Mouse (Mus musculus) lung, postnatal 25 days (tissue): ENCODE data around the gene Cd151.

Experiments used
- DNase-seq: peaks from one replicate; pipeline ENCODE4 v3.0.0; 2022; ENCODE audit warnings: low spot score

Cd151 gene

DNA sequence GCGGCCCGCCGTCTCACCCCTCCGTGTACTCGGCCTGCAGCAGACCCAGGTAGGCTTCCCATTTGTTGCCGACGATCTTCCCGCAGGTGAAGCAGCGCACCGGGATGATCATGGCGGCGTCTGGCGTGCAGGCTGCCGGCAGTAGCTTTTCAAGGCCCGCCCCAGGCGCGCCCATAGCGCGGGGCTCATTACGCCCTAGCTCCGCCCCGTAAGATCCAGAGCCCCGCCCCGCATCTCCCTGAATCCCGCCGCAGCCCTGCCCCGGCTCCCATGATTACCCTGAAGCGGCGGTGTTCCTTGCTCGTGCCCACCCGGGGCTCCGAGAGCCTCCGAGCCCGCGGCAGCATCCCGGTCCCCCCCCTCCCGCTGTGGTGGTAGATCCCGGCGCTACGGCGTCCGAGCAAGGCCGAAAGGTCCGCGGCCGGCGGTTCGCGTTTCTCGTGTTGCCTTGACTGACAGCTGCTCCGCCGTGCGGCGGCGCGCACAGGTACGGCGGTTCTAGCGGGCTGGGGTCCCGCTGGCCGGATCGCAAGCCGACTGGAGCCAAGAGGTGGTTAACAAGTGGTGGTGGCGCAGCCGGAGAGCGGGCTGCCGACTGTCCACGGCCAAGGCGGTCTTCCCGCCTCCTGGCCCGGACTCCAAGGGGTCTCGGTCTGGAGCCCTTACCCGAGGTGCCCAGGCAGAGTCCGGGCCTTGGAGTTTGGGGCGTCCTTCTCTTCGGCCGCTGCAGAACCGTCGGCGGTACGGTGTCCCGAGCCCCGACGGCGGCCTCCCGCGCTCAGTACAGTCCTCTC lies 8.0 kb downstream of the Cd151 start, which contains the start of the genes Polr2l and Tspan4:
TSS of gene Polr2l (minus strand) at position 122 of the 794 bp plus-strand sequence.
TSS of gene Tspan4 (plus strand) at position 230 of the 794 bp plus-strand sequence.
- DNase-seq = peak; percentile 86

- no peak for DNase-seq
These were observed 8.6 kb downstream of the Cd151 start for GRCm38 (mm10) chr7:141475805-141476158.

- peak; percentile 93 for DNase-seq
These were observed 9.2 kb downstream of the Cd151 start for GRCm38 (mm10) chr7:141476226-141476980.

- no peak for DNase-seq
These were observed 9.8 kb downstream of the Cd151 start for GRCm38 (mm10) chr7:141476981-141477370.

DNA sequence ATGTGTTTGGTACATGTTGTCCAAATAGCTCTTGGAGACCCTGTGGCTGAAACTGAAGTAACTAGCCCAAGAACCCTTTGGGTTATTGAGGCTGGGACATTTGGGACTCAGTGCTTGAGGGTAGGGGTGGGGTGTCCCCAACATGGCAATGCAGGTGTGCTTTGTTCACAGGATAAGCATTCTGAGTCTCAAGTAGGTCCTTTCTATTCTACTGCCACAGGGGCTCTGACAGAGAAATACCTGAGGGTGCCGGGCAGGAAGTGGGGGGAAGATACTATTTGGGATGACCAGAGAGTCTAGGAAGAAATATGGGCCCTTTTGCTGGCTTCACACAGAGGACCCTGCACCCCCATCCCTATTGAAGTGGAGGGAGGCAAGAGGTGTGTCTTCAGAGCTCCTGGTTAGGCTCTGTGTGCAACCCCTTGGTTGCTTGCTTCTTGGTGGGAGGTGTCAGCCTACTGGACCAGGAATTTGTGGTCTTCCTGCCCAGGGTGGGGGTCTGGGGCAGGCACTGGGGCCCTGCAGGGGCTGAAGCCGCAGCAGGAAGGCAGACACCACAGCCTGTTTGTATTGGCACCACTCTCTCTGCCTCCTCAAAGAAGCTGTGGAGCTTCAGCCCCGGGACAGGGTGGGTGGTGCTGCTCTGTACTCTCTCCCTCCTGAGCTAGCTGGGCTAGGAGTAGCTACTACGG lies 10.5 kb downstream of the Cd151 start:
- DNase-seq = no peak

- DNase-seq = no peak
These were observed 11.1 kb downstream of the Cd151 start for GRCm38 (mm10) chr7:141478270-141478748.

- peak; percentile 84 for DNase-seq
These were observed 13.8 kb downstream of the Cd151 start for GRCm38 (mm10) chr7:141480842-141481497.

- DNase-seq = no peak
These were observed 14.6 kb downstream of the Cd151 start for GRCm38 (mm10) chr7:141481498-141482401.

- DNase-seq = no peak
These were observed 15.4 kb downstream of the Cd151 start for GRCm38 (mm10) chr7:141482531-141483024.

- no peak for DNase-seq
These were observed 16.0 kb downstream of the Cd151 start for GRCm38 (mm10) chr7:141483114-141483653.

DNA sequence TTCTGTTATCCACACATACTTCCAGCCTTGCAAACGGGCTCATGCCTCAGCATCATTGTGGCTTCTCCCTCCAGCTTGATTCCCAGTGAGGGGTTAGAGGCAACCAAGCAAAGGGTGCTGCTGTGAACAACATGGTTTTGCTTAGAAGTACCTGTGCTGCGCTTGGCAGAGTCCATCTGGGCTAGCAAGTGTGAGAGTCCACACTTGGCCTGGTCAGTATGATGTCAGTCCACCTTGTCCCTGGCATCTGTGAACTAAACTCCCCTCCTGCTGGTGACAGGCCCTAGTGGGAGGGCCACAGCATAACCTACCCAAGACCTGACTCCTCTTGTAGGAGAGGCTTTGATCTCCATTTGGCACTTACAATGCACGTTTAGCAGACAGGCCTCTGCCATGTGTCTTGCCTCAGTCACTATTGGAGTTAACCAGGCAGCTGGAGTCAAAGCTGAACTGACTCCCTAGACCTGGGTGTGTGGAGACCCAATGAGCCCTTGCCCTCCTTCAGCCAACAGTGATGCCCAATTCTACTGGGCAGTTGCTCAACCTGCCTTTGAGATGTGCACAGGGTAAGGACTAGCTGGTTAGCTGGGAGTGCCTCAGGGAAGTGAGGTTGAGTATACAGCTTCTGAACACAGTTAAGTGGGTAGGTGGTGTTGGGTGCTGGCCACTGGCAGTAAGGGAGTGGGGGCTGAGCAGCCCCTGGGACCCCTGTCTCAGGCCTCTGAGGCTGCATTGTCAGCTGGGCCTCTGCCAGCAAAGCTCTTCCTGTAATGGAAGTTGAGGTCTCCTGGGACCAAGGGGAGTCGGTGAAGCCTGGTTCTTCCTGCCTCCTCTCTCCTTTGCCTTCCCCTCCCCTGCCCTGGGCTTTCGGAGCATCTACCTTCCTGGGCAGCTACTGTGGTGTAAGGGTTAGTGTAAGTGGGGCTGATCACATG lies 17.3 kb downstream of the Cd151 start:
- no peak for DNase-seq

DNA sequence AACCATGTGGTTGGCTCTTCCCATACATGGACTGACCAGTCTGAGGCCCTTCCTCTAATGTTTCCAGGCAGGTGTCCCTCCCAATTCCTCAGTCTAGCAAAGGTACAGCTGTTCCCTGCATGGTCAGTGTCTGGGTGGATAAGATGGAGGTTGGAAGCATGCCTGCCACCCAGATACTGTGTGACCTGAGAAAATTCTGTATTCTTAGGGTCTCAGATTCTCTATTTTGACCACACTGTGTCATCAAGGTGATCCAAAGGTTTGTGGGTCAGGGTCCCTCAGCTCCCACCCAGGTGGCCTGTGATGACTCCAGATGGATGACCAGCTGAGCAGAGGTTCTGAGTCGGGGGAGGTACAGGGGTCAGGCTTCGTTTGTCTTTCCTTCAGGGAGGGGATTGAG lies 18.0 kb downstream of the Cd151 start:
- no peak for DNase-seq

DNA sequence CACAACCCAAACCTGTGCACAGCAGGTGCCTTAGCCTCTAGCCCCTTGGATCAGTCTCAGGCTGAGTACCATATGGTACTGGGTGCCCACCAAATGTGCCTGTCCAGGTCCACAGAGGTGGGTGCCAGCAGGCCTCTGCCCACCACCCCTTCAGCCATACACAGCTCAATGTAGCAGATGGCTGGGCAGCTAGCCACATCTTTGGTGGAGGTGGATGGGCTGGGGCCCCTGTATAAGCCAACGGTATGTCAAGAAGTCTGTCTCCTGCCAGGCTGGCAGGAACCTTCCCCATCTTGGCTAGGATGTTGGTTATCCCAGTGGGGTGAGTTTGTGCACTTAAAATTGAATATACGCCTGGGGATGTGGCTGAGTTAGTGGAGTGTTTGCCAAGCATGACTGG lies 18.4 kb downstream of the Cd151 start:
- DNase-seq = no peak

GRCm38 (mm10) chr7:141486239-141486638 lies 19.0 kb downstream of the Cd151 start:
- DNase-seq = no peak

DNA sequence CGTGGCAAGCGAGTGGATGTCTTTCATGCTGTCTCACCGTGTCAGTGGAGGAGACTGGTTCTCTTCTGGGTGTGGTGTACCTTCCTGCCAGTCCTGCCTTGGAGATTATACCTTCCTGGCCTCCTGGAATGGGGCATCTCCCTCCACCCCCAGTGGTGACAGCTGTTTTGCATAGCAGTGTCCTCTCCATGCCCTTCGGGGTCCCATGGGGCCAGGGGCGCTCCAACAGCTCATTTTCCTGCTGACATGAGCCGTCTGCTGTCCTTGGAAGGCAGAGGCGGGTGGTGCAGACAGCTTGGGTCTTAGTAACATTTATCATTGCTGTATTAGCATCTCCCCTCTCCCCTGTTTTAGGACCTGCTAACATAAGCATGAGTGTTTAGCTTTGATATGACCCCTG lies 19.9 kb downstream of the Cd151 start:
- no peak for DNase-seq

- no peak for DNase-seq
These were observed 24.0 kb downstream of the Cd151 start for GRCm38 (mm10) chr7:141491151-141491550.

DNA sequence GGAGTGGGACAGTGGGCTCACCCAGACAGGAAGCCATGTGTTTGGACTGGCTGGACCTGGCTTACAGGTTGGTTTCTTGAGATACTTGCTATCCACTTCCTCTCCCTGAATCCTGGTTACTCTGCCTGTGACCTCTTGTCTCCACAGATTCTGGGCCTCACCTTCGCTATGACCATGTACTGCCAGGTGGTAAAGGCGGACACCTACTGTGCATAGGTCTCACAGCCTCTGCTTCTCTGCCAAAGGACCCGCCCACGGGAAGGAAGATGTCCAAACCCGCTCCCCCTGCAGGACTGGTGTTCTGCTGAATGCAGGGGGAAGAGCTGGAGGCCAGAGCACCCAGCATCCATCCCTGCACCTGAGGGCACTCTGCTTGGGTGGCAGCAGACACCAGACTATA lies 25.5 kb downstream of the Cd151 start:
- no peak for DNase-seq

DNA sequence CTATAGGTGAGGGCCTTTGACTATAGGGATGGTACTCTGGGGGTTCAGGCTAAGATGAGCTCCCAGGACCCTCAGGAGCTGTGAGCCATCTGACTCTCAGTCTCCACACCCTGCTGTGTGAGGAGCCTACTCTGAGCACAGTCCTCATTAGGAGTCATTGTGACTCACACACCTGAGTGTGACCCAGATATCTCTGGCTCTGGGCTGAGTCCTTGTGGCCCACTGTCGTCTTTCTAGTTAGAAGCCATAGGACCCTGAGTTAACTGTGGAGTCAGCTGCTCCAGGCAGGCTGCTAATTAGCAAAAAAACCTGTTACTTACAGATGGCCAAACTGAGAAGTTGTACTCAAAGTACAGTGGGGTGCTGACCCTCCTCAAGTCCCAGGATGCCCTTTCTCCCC lies 26.5 kb downstream of the Cd151 start:
- DNase-seq = no peak

GRCm38 (mm10) chr7:141495379-141495778 lies 28.2 kb downstream of the Cd151 start:
- DNase-seq = no peak
